Mouse (Mus musculus) right cerebral cortex, adult 2 months (tissue): ENCODE measurements at regions not wholly inside any gene's neighbourhood (a gene's known extent, or its start where the extent isn't known, plus 50 kb on each side); places are given as distances from the start of the nearest gene placed in this dataset.

ENCODE experiments used
- DNase-seq, 2 experiments: peaks; one replicate each; pipeline ENCODE4 v3.0.0; 2021 to 2022; ENCODE audit warnings: low spot score in 2 of 2

GRCm38 (mm10) chr19:59742946-59743345 lies 200.5 kb downstream of the Rab11fip2 start:
- DNase-seq: peak; percentile 23 to 31

- DNase-seq: no peak
Observed at GRCm38 (mm10) chr19:59761218-59761617, 182.2 kb downstream of the Rab11fip2 start.

- DNase-seq: peak; percentile 4 to 6
Observed at GRCm38 (mm10) chr19:59784401-59785046, 158.9 kb downstream of the Rab11fip2 start.

GRCm38 (mm10) chr19:59831304-59831703 lies 112.2 kb downstream of the Rab11fip2 start:
- no peak for DNase-seq

GRCm38 (mm10) chr19:59837138-59837537 lies 106.3 kb downstream of the Rab11fip2 start:
- peak in 1 of 2 experiments; percentile 7 for DNase-seq

GRCm38 (mm10) chr19:59837628-59838027 lies 105.8 kb downstream of the Rab11fip2 start:
- DNase-seq: no peak

GRCm38 (mm10) chr19:59844270-59844669 lies 99.2 kb downstream of the Rab11fip2 start:
- no peak for DNase-seq

GRCm38 (mm10) chr19:59846807-59847206 lies 96.6 kb downstream of the Rab11fip2 start:
- DNase-seq: no peak

GRCm38 (mm10) chr19:59850696-59851095 lies 92.8 kb downstream of the Rab11fip2 start:
- no peak for DNase-seq

- DNase-seq: no peak
Observed at GRCm38 (mm10) chr19:59852011-59852738, 91.3 kb downstream of the Rab11fip2 start.
